Mouse (Mus musculus): ENCODE data around the gene Plpp1.
A peak's percentile ranks its signal among the peaks of the same experiment; 100 is the strongest.

Plpp1 gene

GRCm38 (mm10) chr13:112902176-112902575 is 101.6 kb downstream of the Plpp1 start:
- no peaks in the 10 kb centered on the region for H3K27me3 ChIP-seq (ENCODE audit: control insufficient read depth, insufficient read depth, low read length, poor library complexity, severe bottlenecking)
- peaks cover 18% of the 10 kb centered on the region for H3K36me3 ChIP-seq (ENCODE audit: control insufficient read depth, insufficient read depth, low read length, poor library complexity, severe bottlenecking)
- no peak for DNase-seq (ENCODE audit: low read depth, low spot score)

- Histone ChIP-seq H3K36me3 (ENCODE audit: control insufficient read depth, insufficient read depth, low read length, poor library complexity, severe bottlenecking) (peaks cover 14% of the 10 kb centered on the region), H3K27me3 (ENCODE audit: control insufficient read depth, insufficient read depth, low read length, poor library complexity, severe bottlenecking) (no peaks in the 10 kb centered on the region)
- peak; percentile 68 for DNase-seq (ENCODE audit: low read depth, low spot score)
Measured at GRCm38 (mm10) chr13:112909663-112910062, 109.1 kb downstream of the Plpp1 start.

- Histone ChIP-seq H3K27me3 (ENCODE audit: control insufficient read depth, insufficient read depth, low read length, poor library complexity, severe bottlenecking) (no peaks in the 10 kb centered on the region), H3K36me3 (ENCODE audit: control insufficient read depth, insufficient read depth, low read length, poor library complexity, severe bottlenecking) (peaks cover 14% of the 10 kb centered on the region)
- DNase-seq (ENCODE audit: low read depth, low spot score), result no peak
Measured at GRCm38 (mm10) chr13:112910434-112910833, 109.8 kb downstream of the Plpp1 start.

Measured in splenic B cell, adult 2 months (primary cell).